Mouse (Mus musculus) embryonic facial prominence, embryonic 12.5 days (tissue): ENCODE measurements around the gene Rassf4. TPM values are rescaled to one million over a fixed set of nuclear protein-coding genes. Genes with fewer than 3 reads are reported as not detected.

Source experiments
- ATAC-seq: fragments of 200-750 bp; cut with Nextera tagmentation; 2 replicates; pipeline ENCODE4 v1.8.0; 2017; ENCODE audit not compliant: insufficient number of reproducible peaks, insufficient read depth, low FRiP score, low TSS enrichment
- H3K27ac ChIP-seq: fragments of 300-500 bp; sonication (generic); 2 replicates; pipeline ENCODE4 v1.5.1; 2016; ENCODE audit warnings: mild to moderate bottlenecking
- H3K27me3 ChIP-seq: fragments of 300-500 bp; sonication (generic); 2 replicates; pipeline ENCODE4 v1.6.1; 2016; ENCODE audit warnings: mild to moderate bottlenecking, moderate library complexity
- H3K36me3 ChIP-seq: fragments of 300-500 bp; sonication (generic); 2 replicates; pipeline ENCODE4 v1.6.1; 2016; ENCODE audit warnings: mild to moderate bottlenecking
- H3K4me1 ChIP-seq: fragments of 300-500 bp; sonication (generic); 2 replicates; pipeline ENCODE4 v1.6.1; 2016
- H3K4me2 ChIP-seq: fragments of 300-500 bp; sonication (generic); replicated peaks from 2 replicates; pipeline ENCODE4 v1.6.1; 2016; ENCODE audit warnings: mild to moderate bottlenecking, moderate library complexity
- H3K4me3 ChIP-seq: fragments of 300-500 bp; sonication (generic); 2 replicates; pipeline ENCODE4 v1.5.1; 2016; ENCODE audit warnings: mild to moderate bottlenecking
- H3K9ac ChIP-seq: fragments of 300-500 bp; sonication (generic); 2 replicates; pipeline ENCODE4 v1.6.1; 2016; ENCODE audit warnings: mild to moderate bottlenecking, moderate library complexity
- H3K9me3 ChIP-seq: fragments of 300-500 bp; sonication (generic); 2 replicates; pipeline ENCODE4 v1.6.1; 2016; ENCODE audit warnings: mild to moderate bottlenecking, moderate library complexity
- WGBS: fragments of 180-500 bp; shearing (Covaris S2); methylation state at CpG from one replicate; pipeline ENCODE4 v1.1.7; 2016; 5-methylcytosine and 5-hydroxymethylcytosine counted together
- polyA plus RNA-seq: library from polyadenylated mRNA; unstranded; fragments of >200 nt; fragmentation: Nextera tagmentation; extraction: Ambion mirVana; gene quantifications from 2 replicates; pipeline ENCODE4 v1.2.1, GENCODE M21; 2016

Rassf4 gene
- polyA plus RNA-seq, 1 experiment from 2014 or later, result 14.4 TPM

DNA sequence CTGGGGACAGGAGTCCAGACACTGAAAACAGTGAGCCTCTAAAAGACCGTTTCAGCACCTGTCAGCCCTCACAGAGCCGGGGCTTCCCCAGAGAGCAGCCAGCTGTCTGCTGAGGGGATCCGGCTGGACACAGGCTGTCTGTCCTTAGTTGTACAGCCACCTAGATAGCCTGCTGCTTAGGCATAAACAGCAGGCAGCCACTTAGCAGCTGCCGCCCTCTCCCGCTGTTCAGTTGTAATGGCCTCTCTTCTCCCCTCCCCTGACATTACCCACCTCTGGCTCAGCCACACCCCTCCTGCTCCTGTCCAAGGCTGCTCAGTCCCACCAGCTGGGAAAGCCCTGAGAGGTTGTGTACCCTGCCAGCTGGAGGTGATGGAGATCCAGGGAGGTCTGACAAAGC is 2.7 kb downstream of the Rassf4 start:
- H3K36me3 ChIP-seq, result no peaks in the 10 kb centered on the region
- H3K9me3 ChIP-seq, result no peaks in the 10 kb centered on the region
- H3K9ac ChIP-seq, result no peak overlapping the region
- 9% methylated on average over 5 of the region's 5 CpGs for WGBS
- H3K4me2 ChIP-seq, result no peak overlapping the region
- no peak overlapping the region for H3K27ac ChIP-seq
- H3K4me1 ChIP-seq, result peaks cover 6% of the 10 kb centered on the region; the same call in 1 of the 2 replicates
- ATAC-seq, result 0 out of 2 replicates have a peak, but pooled peaks have one; percentile 18
- H3K27me3 ChIP-seq, result 0 out of 2 replicates have a peak, but pooled peaks cover 10% of the 10 kb centered on the region
- no peak overlapping the region for H3K4me3 ChIP-seq

DNA sequence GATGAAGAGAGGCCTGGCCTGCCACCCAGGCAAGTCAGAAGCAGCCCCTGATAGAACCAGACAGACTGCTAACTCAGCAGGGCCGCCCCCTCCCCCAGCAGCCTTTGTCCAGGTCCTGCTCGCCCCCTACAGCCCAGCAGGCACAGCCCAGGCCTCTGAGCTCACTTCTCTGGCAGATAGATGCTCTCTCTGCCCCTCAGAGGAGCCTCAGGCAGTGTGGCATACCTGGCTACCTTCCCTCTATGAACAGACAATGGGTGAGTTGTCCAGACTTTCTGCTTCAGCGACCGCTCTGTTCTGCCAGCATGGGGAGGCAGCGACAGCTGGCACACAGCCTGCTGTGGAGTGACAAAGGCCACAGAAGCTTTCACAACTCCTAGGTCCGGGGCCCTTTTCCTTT is 3.6 kb downstream of the Rassf4 start:
- Histone ChIP-seq H3K27ac (no peak overlapping the region), H3K4me2 (no peak overlapping the region), H3K9ac (no peak overlapping the region), H3K36me3 (no peaks in the 10 kb centered on the region), H3K4me1 (peaks cover 6% of the 10 kb centered on the region; the same call in 1 of the 2 replicates), H3K27me3 (0 out of 2 replicates have a peak, but pooled peaks cover 10% of the 10 kb centered on the region), H3K9me3 (no peaks in the 10 kb centered on the region), H3K4me3 (no peak overlapping the region)
- ATAC-seq, result no peak
- WGBS, result 31% methylated on average over 6 of the region's 6 CpGs

DNA sequence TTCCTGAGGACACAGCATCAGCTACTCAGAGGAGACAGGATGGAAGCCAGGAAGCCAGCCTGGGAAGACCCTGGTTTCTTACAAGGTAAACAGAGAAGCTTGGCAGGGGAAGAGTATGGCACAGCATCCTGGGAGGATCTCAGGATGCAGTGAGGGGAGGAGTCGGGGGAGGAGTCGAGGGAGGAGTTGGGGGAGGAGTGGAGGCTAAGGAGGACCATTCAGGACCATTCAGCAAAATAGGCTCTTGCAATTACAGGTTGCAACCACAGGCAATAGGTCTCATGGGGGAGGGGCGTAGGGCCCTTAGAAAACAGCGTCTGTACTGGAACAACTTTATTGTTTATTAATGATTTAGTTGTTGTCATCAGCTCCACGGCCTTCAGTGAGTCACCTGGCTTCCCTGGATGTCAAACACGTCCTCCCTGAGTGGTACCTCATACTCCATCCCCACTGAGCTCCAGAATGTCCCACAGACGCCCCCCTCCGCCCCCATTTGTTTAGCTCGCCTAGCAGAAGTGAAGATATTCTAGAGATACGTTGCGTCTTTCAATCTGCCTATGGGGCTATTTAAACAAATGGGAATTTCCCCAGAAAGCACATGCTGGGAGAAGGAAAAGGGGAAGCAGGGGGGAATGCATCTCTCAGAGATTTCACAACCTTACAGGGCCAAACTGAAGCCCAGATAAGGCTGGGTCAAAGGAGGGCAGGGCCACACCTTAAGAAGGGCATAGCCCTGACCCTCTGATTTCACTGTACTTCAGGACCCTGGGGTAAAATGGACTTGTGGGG is 4.9 kb downstream of the Rassf4 start:
- no peaks in the 10 kb centered on the region for H3K36me3 ChIP-seq
- H3K27me3 ChIP-seq, result 0 out of 2 replicates have a peak, but pooled peaks cover 10% of the 10 kb centered on the region
- no peak for ATAC-seq
- no peak overlapping the region for H3K4me3 ChIP-seq
- H3K27ac ChIP-seq, result no peak overlapping the region
- no peak overlapping the region for H3K4me2 ChIP-seq
- 48% methylated on average over 11 of the region's 11 CpGs for WGBS
- peaks cover 6% of the 10 kb centered on the region; the same call in 1 of the 2 replicates for H3K4me1 ChIP-seq
- no peaks in the 10 kb centered on the region for H3K9me3 ChIP-seq
- no peak overlapping the region for H3K9ac ChIP-seq

DNA sequence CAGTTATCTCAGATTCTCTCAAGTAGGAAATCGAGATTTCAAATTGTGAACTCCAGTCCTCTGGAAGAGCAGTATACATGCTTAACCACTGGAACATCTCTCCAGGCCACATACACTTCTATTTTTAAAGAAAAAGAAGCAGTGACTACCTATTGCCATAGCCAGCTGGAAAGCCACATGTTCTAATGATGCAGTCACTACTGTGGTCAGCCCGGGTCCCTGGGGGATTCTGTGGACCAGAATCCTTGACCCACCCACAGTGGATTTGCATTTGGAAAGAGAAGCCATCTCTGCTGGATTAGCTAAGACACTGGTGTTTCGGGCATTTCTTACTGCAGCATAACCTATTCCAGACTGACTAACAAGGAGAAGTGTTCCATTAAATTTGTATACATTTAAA is 6.4 kb downstream of the Rassf4 start:
- Histone ChIP-seq H3K4me3 (no peak overlapping the region), H3K9ac (no peak overlapping the region), H3K36me3 (no peaks in the 10 kb centered on the region), H3K27ac (no peak overlapping the region), H3K27me3 (0 out of 2 replicates have a peak, but pooled peaks cover 10% of the 10 kb centered on the region), H3K9me3 (no peaks in the 10 kb centered on the region), H3K4me2 (no peak overlapping the region), H3K4me1 (no peaks in the 10 kb centered on the region; the same call in 1 of the 2 replicates)
- 75% methylated on average over 3 of the region's 3 CpGs for WGBS
- no peak for ATAC-seq

DNA sequence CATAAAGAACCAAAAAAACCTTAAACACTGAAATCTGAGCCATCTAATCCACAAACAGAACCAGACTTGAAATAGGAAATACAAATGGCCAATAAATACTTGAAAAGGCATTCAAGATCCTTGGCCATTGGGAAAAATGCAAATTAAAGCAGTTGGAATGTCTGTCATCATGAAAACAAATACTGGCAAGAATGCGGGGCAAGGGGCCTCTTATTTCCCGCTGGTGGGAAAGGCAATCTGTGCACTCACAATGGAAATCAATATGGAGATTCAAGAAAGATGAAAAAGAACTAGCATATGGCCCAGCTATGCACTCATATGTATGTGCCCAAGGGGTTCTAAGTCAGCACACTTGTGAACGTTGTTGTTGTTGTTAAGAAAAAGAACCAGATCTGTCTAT is 6.9 kb downstream of the Rassf4 start:
- Histone ChIP-seq H3K9me3 (no peaks in the 10 kb centered on the region), H3K4me2 (no peak overlapping the region), H3K4me1 (no peaks in the 10 kb centered on the region; the same call in 1 of the 2 replicates), H3K27ac (no peak overlapping the region), H3K36me3 (no peaks in the 10 kb centered on the region), H3K9ac (no peak overlapping the region), H3K4me3 (no peak overlapping the region), H3K27me3 (0 out of 2 replicates have a peak, but pooled peaks cover 10% of the 10 kb centered on the region)
- ATAC-seq, result no peak
- 59% methylated on average over 3 of the region's 3 CpGs for WGBS

DNA sequence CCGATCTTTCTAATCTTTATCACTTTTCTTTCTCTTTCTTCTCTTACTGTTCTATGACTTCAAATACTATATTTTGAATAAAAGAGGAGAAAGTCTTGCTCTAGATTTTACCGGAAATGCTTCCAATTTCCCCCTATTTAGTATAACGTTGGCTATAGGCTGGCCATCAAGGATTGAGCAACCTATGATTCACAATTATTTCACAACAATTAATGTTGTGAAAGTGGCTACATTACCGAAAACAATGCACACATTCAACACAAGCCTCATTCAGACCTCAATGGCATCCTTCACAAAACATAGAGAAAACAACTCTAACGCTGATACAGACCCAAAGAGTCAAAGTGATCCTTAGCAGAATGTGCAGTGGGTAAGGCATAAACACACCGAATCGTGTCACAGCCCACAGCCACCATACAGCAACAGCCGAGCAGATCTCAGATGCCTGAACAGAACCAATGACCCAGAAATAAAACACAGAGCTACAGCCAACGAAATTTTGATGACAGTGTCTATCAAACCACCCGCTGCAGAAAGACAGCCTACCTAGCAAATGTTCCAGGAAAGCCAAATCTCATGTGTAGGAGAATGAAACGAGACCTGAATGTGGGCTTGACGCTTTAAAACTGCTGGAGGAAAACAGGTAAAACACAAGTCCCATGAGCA is 7.5 kb downstream of the Rassf4 start:
- Histone ChIP-seq H3K27me3 (0 out of 2 replicates have a peak, but pooled peaks cover 4% of the 10 kb centered on the region), H3K27ac (no peak overlapping the region), H3K36me3 (no peaks in the 10 kb centered on the region), H3K9ac (no peak overlapping the region), H3K4me1 (no peaks in the 10 kb centered on the region; the same call in 1 of the 2 replicates), H3K9me3 (no peaks in the 10 kb centered on the region), H3K4me3 (no peak overlapping the region), H3K4me2 (no peak overlapping the region)
- WGBS, result 79% methylated on average over 12 of the region's 12 CpGs
- no peak for ATAC-seq

DNA sequence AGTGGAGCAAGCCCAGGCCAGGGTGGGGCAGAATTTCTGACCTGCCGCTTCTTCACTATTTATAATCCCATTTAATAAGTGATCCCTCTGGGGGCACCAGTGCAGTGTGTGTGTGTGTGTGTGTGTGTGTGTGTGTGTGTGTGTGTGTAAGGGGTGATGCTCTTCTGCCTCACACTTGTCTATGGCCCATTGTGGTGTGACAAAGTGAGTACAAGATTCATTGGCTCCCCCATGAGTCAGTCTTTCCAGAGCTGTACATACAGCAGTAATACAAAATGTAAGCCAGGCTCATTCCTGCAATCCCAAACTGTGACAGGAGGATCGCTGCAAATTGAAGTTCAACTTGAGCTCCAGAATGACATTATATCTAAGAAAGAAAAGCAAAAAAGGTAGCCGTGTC is 8.9 kb downstream of the Rassf4 start:
- WGBS, result 59% methylated on average over 3 of the region's 3 CpGs
- ATAC-seq, result no peak
- no peaks in the 10 kb centered on the region for H3K9me3 ChIP-seq
- no peak overlapping the region for H3K9ac ChIP-seq
- H3K36me3 ChIP-seq, result no peaks in the 10 kb centered on the region
- H3K4me3 ChIP-seq, result no peak overlapping the region
- no peak overlapping the region for H3K4me2 ChIP-seq
- H3K27ac ChIP-seq, result no peak overlapping the region
- no peaks in the 10 kb centered on the region for H3K27me3 ChIP-seq
- H3K4me1 ChIP-seq, result no peaks in the 10 kb centered on the region; the same call in 1 of the 2 replicates

DNA sequence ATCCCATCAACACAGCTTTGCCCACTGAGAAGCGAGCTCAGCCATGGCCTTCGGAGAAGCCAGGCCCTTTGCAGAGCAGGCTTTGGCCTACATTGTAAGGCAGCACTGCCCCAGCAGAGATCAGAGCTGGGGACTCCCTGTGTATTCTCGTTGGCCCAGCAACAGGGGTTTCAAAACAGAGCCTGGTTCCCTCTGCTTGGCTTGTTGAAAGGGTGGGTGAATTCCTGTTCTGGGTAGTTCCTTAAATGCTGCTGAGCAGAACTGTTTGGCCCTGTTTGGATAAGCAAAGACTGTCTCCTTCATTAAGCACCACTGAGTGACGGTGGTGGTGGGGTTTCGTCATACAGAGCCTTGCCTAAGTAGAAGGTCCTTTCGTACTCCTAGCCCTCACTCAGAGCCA is 9.7 kb downstream of the Rassf4 start:
- H3K4me3 ChIP-seq, result no peak overlapping the region
- H3K27me3 ChIP-seq, result no peaks in the 10 kb centered on the region
- 83% methylated on average over 6 of the region's 6 CpGs for WGBS
- no peak overlapping the region for H3K27ac ChIP-seq
- H3K9me3 ChIP-seq, result no peaks in the 10 kb centered on the region
- no peak for ATAC-seq
- no peak overlapping the region for H3K4me2 ChIP-seq
- no peak overlapping the region for H3K9ac ChIP-seq
- H3K36me3 ChIP-seq, result no peaks in the 10 kb centered on the region
- no peaks in the 10 kb centered on the region; the same call in 1 of the 2 replicates for H3K4me1 ChIP-seq

DNA sequence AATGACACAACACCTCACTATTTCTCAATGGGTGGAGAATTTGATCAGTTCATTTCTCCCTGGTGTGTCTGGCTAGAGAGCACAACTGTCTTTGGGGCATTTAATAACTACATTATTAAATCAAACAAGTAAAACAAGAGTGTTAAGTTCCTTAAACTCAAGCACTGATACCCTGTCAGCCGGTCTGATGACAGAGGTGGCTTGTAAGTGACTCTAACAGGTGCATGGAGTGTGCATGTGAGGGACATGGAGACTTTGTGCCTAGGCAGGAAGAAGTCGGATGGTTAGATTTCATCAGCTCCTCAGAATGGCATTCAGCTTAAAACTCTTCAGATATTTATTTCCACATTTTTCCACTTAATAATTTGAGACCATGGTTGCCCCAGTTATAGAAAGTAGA is 10.4 kb downstream of the Rassf4 start:
- no peak for ATAC-seq
- Histone ChIP-seq H3K4me1 (no peaks in the 10 kb centered on the region; the same call in 1 of the 2 replicates), H3K9ac (no peak overlapping the region), H3K36me3 (no peaks in the 10 kb centered on the region), H3K27me3 (no peaks in the 10 kb centered on the region), H3K27ac (no peak overlapping the region), H3K9me3 (no peaks in the 10 kb centered on the region), H3K4me3 (no peak overlapping the region), H3K4me2 (no peak overlapping the region)
- WGBS, result 79% methylated on average over 2 of the region's 2 CpGs

DNA sequence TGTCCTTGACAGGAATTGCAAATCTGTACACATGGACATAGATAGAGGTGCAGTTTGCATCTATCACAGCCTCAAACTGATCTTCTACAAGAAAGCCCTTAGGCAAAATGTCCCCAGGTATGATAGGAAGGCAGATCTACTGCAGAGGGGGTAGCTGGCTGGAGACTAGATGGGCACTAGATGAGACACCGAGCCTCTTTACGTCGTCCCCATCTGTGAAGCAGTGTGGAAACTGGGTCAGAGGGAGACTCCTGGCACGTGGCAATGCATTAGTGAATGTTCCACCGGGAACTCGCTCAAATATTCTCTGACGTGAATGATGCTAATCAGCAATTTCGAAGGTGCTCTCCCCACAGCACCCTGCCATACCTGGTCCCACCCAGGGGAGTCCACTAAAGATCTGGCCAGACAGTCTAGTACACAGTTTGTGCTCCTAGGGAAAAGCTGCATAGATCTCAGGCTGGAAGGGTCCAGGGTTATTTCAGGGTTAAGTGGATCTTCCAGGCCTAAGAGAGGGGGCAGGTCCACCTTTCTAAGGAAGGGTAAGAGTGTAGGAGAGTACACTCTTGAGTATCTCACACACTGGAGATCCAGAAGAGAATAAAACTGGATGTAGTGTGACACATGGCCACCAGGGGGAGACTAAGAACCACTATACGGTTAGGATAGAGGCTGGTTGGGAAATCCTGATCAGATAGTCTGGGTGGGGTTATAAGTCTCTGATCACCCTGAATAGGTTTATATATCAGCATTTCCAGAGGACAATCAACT is 19.9 kb downstream of the Rassf4 start:
- Histone ChIP-seq H3K27me3 (no peaks in the 10 kb centered on the region), H3K4me3 (no peak overlapping the region), H3K9me3 (no peaks in the 10 kb centered on the region), H3K27ac (no peak overlapping the region), H3K9ac (no peak overlapping the region), H3K4me2 (no peak overlapping the region), H3K4me1 (peaks cover 14% of the 10 kb centered on the region), H3K36me3 (no peaks in the 10 kb centered on the region)
- no peak for ATAC-seq
- 59% methylated on average over 9 of the region's 9 CpGs for WGBS

DNA sequence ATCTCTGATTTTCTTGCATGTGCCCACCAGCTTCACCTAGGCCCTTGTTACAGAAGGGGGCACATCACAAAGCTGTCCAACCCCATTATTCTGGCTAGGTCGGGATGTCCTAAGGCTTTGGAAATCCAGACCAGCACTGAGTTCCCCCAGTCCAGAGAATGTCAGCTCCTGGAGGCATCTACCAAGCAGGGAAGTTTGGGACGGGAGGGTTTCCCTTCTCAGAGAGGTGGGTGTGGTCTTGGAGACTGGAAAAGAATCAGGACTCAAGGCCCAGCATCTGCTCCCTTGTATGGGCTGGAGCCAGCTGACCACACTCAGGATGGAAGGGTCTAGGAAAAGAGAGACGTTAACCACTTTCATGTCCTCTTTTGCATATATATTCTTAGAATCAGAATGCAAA is 20.6 kb downstream of the Rassf4 start:
- Histone ChIP-seq H3K36me3 (no peaks in the 10 kb centered on the region), H3K27me3 (no peaks in the 10 kb centered on the region), H3K4me1 (peaks cover 14% of the 10 kb centered on the region), H3K9me3 (no peaks in the 10 kb centered on the region), H3K4me2 (no peak overlapping the region), H3K9ac (no peak overlapping the region), H3K4me3 (no peak overlapping the region), H3K27ac (no peak overlapping the region)
- no peak for ATAC-seq
- whole genome bisulfite sequencing, result 74% methylated on average over 3 of the region's 3 CpGs
